Mouse (Mus musculus) hindbrain, embryonic 14.5 days (tissue): ENCODE measurements around the gene Npas4. TPM values are rescaled to one million over a fixed set of nuclear protein-coding genes. Genes with fewer than 3 reads are reported as not detected.

Experiments used
- polyA plus RNA-seq: library from polyadenylated mRNA; unstranded; fragments of >200 nt; fragmentation: Nextera tagmentation; extraction: Ambion mirVana; gene quantifications from 2 replicates; pipeline ENCODE4 v1.2.1, GENCODE M21; 2014

Npas4 gene
- polyA plus RNA-seq, 1 experiment from 2014 or later: 0.31 TPM

Other genes starting within 250 kb of the Npas4 start
- gene Rbm4b, start 233.8 kb downstream of the Npas4 start, polyA plus RNA-seq: 132 and 136 TPM in 2 replicates
- 78.9 and 82.7 TPM in 2 replicates for gene Rbm4, start 196.4 kb downstream of the Npas4 start, polyA plus RNA-seq
- gene Gm21992, start 178.7 kb downstream of the Npas4 start, polyA plus RNA-seq: 8.6 and 10.5 TPM in 2 replicates
- 56.3 and 62.8 TPM in 2 replicates for gene Rbm14, start 178.7 kb downstream of the Npas4 start, polyA plus RNA-seq
- gene Ccs, start 151.0 kb downstream of the Npas4 start, polyA plus RNA-seq: 31.9 and 41.4 TPM in 2 replicates
- gene Ccdc87, start 150.9 kb downstream of the Npas4 start, polyA plus RNA-seq: 0.71 and 0.81 TPM in 2 replicates
- 68.8 and 74.4 TPM in 2 replicates for gene Ctsf, start 135.2 kb downstream of the Npas4 start, polyA plus RNA-seq
- gene Actn3, start 112.4 kb downstream of the Npas4 start, polyA plus RNA-seq: 2.9 and 3.2 TPM in 2 replicates
- gene Zdhhc24, start 111.6 kb downstream of the Npas4 start, polyA plus RNA-seq: 17.0 and 17.7 TPM in 2 replicates
- gene Bbs1, start 83.7 kb downstream of the Npas4 start, polyA plus RNA-seq: 12.5 and 12.9 TPM in 2 replicates
- gene Dpp3, start 62.0 kb downstream of the Npas4 start, polyA plus RNA-seq: 90.7 and 95.7 TPM in 2 replicates
- 9.5 and 11.6 TPM in 2 replicates for gene Peli3, start 47.2 kb downstream of the Npas4 start, polyA plus RNA-seq
- gene Mrpl11, start 28.2 kb downstream of the Npas4 start, polyA plus RNA-seq: 119 TPM in 2 replicates
- gene Slc29a2, start 33.5 kb upstream of the Npas4 start, polyA plus RNA-seq: 9.9 and 10.7 TPM in 2 replicates
- gene B4gat1, start 48.5 kb upstream of the Npas4 start, polyA plus RNA-seq: 93.7 and 101 TPM in 2 replicates
- gene AC124502.3, start 48.6 kb upstream of the Npas4 start, polyA plus RNA-seq: 1.4 and 1.9 TPM in 2 replicates
- 28.6 and 29.5 TPM in 2 replicates for gene Brms1, start 51.0 kb upstream of the Npas4 start, polyA plus RNA-seq
- gene Rin1, start 60.2 kb upstream of the Npas4 start, polyA plus RNA-seq: 1.1 and 1.4 TPM in 2 replicates
- gene Cd248, start 77.8 kb upstream of the Npas4 start, polyA plus RNA-seq: 23.8 and 26.4 TPM in 2 replicates
- gene Tmem151a, start 95.2 kb upstream of the Npas4 start, polyA plus RNA-seq: 20.7 and 23.8 TPM in 2 replicates
- 62.4 and 72.6 TPM in 2 replicates for gene Yif1a, start 98.2 kb upstream of the Npas4 start, polyA plus RNA-seq
- 485 and 502 TPM in 2 replicates for gene Cnih2, start 108.2 kb upstream of the Npas4 start, polyA plus RNA-seq
- 210 and 213 TPM in 2 replicates for gene Rab1b, start 116.8 kb upstream of the Npas4 start, polyA plus RNA-seq
- 72.7 and 72.9 TPM in 2 replicates for gene Klc2, start 128.2 kb upstream of the Npas4 start, polyA plus RNA-seq